Mouse (Mus musculus): Measurements from ENCODE around the gene Olfr287. TPM values are rescaled to one million over a fixed set of nuclear protein-coding genes. Genes with fewer than 3 reads are reported as not detected.

The Olfr287 gene
- total RNA-seq, 2 experiments from 2014 or later = not detected

DNA sequence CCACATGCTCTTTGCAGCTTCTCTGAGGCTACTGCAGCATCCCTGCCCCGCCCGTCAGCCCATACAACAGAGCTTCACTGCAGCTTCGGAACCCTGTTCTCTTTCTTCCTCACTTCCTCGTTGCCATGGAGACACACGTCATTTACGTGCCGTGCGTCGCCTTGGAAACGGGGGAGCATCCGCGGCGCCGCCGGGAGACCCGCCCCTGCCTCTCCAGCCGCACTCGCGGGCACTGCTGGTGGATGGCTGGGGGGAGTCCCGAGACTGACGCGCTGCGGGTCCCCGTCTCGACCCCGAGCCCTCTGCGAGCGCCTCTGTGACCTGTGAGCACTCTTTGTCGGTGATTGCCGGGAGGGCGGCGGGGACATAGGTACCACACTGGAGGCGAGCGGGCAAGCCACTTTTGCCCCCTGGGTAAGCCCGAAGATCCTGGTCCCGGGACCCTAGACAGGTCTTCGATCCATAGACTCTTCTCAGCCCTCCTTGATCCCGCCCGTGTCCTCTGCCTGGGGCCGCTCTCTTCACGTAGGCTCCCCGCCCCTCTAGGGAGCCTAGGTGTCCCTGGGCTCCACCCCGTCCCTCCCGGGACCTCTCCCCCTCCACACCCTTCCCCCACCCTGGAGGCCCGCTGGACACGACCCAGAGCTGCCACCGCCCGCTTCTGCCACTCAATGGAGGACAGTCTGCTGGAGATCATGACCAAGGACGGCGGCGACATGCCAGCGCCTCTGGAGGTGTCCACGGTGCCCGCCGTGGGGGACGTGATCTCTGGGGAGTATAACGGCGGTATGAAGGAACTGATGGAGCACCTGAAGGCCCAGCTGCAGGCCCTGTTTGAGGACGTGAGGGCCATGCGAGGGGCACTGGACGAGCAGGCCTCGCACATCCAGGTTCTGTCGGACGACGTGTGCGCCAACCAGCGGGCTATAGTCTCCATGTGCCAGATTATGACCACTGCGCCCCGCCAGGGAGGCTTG, 52.9 kb downstream of the Olfr287 start:
- DNase-seq = peak; percentile 72

- DNase-seq = no peak
Observed at GRCm38 (mm10) chr15:98166963-98167644, 53.8 kb downstream of the Olfr287 start, which contains the start of gene Ccdc184. Ccdc184 (plus strand) TSS chr15:98167158.

DNA sequence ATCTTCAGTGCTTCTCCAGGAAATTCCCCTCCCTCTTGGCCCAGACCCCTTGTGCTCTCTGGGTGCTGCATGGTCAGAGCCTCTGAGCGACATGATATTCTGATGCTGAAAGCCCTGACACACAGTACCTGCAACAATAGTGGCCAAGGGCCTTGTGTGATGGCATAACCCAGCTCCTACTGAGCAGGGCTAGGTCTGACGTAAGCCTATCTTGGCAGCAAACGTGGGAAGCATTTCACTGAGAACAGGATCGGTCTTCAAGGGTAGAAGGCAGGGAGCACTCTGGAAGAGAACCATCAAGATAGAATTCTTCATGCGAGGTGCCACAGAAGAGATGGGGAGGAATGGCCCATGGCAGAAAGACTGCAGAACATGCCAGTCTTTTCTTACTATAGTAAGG, 55.3 kb downstream of the Olfr287 start, which contains the start of gene Asb8:
TSS of gene Asb8 (minus strand) at position 101 of the 400 bp plus-strand sequence.
- no peak for DNase-seq

GRCm38 (mm10) chr15:98162561-98162960, 58.3 kb downstream of the Olfr287 start:
- no peak for DNase-seq

- DNase-seq = no peak
Observed at GRCm38 (mm10) chr15:98161026-98161805, 59.6 kb downstream of the Olfr287 start.

DNA sequence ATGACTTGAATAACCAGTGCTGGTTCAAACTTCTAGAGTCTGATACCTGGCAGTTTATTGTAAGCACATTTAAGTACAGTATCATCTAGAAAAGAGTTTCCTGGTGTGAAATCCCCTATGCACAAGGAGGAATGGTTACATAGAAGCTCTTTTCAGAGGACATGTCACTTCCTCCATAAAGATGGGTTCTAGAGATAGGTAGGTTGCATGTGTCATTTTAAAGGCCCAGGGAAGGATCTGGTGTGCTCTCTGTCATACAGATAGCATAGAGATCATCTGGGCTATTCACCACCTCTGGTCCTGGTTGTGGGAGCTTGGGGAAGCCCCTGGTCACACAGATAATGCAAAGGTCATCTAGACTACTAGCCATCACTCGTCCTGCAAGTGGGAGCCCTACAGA, 63.6 kb downstream of the Olfr287 start:
- no peak for DNase-seq

Other genes starting within 250 kb of the Olfr287 start
- gene Col2a1, start 216.4 kb downstream of the Olfr287 start, total RNA-seq (2021) = 1 to 10 TPM; 1.1 to 1.3 TPM
- gene Pfkm, start 128.5 kb downstream of the Olfr287 start, total RNA-seq (2021) = 100 to 1,000 TPM; 413 to 425 TPM
- gene Senp1, start 127.3 kb downstream of the Olfr287 start, total RNA-seq (2021) = 10 to 100 TPM; 23.5 to 27.2 TPM
- 100 to 1,000 TPM in 1 of 2 experiments, 10 to 100 TPM in 1; 97.9 to 103 TPM for gene Asb8, start 55.4 kb downstream of the Olfr287 start, total RNA-seq (2021)
- under 1 TPM; 0.74 to 0.92 TPM for gene Ccdc184, start 53.9 kb downstream of the Olfr287 start, total RNA-seq (2021)
- gene Olfr288, start 25.5 kb downstream of the Olfr287 start, total RNA-seq (2021) = not detected
- gene Gm44579, start 79 bp downstream of the Olfr287 start, total RNA-seq (2021) = not detected
- not detected for gene Olfr286, start 13.4 kb upstream of the Olfr287 start, total RNA-seq (2021)
- not detected for gene H1fnt, start 36.2 kb upstream of the Olfr287 start, total RNA-seq (2021)
- 1 to 10 TPM; 4.9 to 5.3 TPM for gene Zfp641, start 75.1 kb upstream of the Olfr287 start, total RNA-seq (2021)
- not detected for gene Olfr285, start 96.3 kb upstream of the Olfr287 start, total RNA-seq (2021)
- gene Olfr284, start 119.9 kb upstream of the Olfr287 start, total RNA-seq (2021) = not detected
- not detected for gene Olfr283, start 159.9 kb upstream of the Olfr287 start, total RNA-seq (2021)
- not detected for gene Olfr282, start 210.2 kb upstream of the Olfr287 start, total RNA-seq (2021)
- not detected for gene Olfr281, start 231.5 kb upstream of the Olfr287 start, total RNA-seq (2021)
- not detected for gene OR5BS1P, start 248.8 kb upstream of the Olfr287 start, total RNA-seq (2021)

Data from heart, postnatal 4 days (tissue).